Mouse (Mus musculus) v-Abl transformed pro-B cells (cell line): ENCODE data around the gene Sox11.

Experiments
- in situ Hi-C, 2 experiments: fragments of 400-800 bp; cut with MboI; formaldehyde crosslinking; loops; one replicate each; pipeline ENCODE4 v1.15.1; 2025; ENCODE audit not compliant: unreplicated experiment in 2 of 2

Sox11 gene

GRCm38 (mm10) chr12:27341871-27342690, at the start of gene Sox11:
Gene Sox11, minus strand, starts transcription at chr12:27342574.
- in situ Hi-C loops, result no loop called here

- in situ Hi-C loops, result no loop called here
These were observed 49.4 kb upstream of the Sox11 start for GRCm38 (mm10) chr12:27391652-27392305.

- in situ Hi-C loops, result no loop called here
These were observed 48.1 kb upstream of the Sox11 start for GRCm38 (mm10) chr12:27390439-27390838.

GRCm38 (mm10) chr12:27389429-27389828, 47.1 kb upstream of the Sox11 start:
- in situ Hi-C loops, result no loop called here

GRCm38 (mm10) chr12:27372505-27372904, 30.1 kb upstream of the Sox11 start:
- in situ Hi-C loops, result no loop called here

GRCm38 (mm10) chr12:27370756-27371155, 28.4 kb upstream of the Sox11 start:
- in situ Hi-C loops, result no loop called here

- in situ Hi-C loops, result no loop called here
These were observed 25.1 kb upstream of the Sox11 start for GRCm38 (mm10) chr12:27367476-27367875.

GRCm38 (mm10) chr12:27363840-27364640, 21.7 kb upstream of the Sox11 start:
- in situ Hi-C loops, result no loop called here

GRCm38 (mm10) chr12:27357076-27357637, 14.8 kb upstream of the Sox11 start:
- in situ Hi-C loops, result no loop called here

GRCm38 (mm10) chr12:27356571-27356970, 14.2 kb upstream of the Sox11 start:
- in situ Hi-C loops, result no loop called here

- in situ Hi-C loops, result no loop called here
These were observed 1.4 kb upstream of the Sox11 start for GRCm38 (mm10) chr12:27343606-27344410.

GRCm38 (mm10) chr12:27342691-27343605, 574 bp upstream of the Sox11 start:
- in situ Hi-C loops, result no loop called here

GRCm38 (mm10) chr12:27341130-27341870, 1.1 kb downstream of the Sox11 start:
- in situ Hi-C loops, result no loop called here

- in situ Hi-C loops, result no loop called here
These were observed 1.8 kb downstream of the Sox11 start for GRCm38 (mm10) chr12:27340451-27341035.

- in situ Hi-C loops, result no loop called here
These were observed 3.1 kb downstream of the Sox11 start for GRCm38 (mm10) chr12:27339171-27339751.

- in situ Hi-C loops, result no loop called here
These were observed 3.6 kb downstream of the Sox11 start for GRCm38 (mm10) chr12:27338721-27339170.

GRCm38 (mm10) chr12:27338116-27338515, 4.3 kb downstream of the Sox11 start:
- in situ Hi-C loops, result no loop called here

- in situ Hi-C loops, result no loop called here
These were observed 4.9 kb downstream of the Sox11 start for GRCm38 (mm10) chr12:27337482-27337881.
